Mouse (Mus musculus): Measurements from ENCODE around the gene BC017158.
A peak's percentile ranks its signal among the peaks of the same experiment; 100 is the strongest.

The BC017158 gene

DNA sequence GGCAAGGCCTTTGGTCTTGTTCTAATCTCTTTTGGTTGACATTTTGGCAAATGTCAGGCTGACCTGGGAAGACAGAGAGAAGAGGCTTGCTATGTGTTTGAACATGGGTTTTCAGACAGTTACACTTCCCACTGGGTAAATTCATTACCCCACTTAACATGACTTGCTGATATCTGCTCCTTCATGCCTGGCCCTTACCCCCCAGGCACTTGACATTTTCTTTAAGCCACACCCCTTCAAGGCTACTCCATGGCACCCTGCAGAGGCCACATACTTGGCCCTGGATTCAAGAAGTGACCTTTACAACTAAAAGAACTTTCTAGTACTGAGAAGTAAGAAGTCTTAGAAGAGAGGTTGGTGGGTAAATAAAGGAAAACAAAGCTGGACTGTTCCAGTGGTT, 9.9 kb upstream of the BC017158 start:
- DNase-seq: peak; percentile 71 to 79

DNA sequence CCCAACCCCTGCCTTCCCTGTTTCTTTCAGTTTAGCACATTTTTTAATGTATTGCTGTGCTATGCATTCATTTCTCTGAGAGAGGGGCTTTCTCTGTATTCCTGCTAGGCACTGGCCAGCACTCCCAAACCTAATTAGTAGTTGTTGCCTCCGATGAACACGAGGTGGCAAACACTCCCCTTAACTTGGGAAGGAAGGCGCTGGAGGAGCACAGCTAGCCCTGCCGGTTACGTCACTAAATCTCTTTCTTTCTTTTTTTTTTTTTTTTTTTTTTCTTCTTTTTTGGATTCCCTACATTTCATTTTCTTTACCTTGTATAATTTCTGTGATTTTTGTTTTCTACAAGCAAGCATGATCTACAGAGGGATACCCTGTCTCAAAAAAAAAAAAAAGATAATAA, 6.9 kb upstream of the BC017158 start:
- peak; percentile 65 to 73 for DNase-seq

DNA sequence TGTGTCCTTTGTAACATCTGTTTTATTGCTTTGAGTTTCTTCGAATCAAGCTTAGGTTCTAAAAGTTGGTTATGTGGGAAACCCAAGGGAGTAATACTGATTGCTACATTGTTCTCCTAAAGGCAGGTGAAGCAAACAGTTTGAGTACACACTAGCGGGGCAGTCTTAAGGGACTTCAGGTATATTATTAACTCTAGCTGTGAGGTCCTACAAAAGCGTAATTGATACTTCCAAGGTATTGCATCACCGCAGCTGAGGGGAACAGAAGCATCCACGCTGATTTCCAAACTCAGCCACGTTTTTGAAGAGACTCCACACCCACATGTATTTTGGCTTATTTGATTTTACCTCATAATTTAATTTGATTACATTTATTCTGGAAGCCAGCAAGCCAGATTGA, 6.2 kb upstream of the BC017158 start:
- DNase-seq: peak; percentile 54 to 73

DNA sequence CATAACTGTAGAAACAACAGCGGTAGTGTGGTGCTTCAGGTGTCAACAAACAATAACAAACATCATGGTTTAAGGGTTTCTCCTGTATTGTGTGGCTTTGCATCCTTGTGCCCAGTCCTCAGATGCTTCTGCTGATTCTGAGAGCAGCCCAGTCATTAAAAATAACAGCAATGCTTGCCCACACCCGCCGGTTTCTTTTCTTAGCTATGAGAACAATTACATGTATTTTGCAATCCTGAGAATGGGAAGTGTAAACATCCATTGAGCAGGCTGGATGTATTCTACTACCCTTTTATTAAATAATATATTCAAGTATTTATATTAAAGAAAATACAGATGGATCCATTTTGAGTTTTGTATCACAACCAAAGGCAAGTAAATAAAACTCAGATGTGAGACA, 4.2 kb upstream of the BC017158 start:
- peak in 1 of 2 experiments; percentile 21 for DNase-seq

DNA sequence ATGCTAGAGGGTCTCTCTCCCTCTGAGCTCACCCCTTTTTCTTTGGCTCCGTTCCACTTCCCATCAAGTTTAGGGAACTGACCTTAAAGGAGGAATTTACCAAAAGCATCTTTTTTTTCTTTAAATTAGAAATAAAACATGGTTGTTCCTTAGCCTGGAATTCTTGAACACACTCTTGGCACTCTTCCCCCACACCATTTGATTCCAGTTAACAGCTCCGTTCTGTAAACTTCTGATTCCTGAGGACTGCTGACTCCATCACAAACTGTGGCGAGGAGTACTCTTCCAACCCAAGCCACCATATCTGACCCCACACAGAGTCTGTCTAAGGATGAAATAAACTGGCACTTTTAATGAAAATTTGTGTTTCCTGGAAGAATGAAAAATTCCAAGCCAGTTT, 3.0 kb upstream of the BC017158 start:
- no peak for DNase-seq

DNA sequence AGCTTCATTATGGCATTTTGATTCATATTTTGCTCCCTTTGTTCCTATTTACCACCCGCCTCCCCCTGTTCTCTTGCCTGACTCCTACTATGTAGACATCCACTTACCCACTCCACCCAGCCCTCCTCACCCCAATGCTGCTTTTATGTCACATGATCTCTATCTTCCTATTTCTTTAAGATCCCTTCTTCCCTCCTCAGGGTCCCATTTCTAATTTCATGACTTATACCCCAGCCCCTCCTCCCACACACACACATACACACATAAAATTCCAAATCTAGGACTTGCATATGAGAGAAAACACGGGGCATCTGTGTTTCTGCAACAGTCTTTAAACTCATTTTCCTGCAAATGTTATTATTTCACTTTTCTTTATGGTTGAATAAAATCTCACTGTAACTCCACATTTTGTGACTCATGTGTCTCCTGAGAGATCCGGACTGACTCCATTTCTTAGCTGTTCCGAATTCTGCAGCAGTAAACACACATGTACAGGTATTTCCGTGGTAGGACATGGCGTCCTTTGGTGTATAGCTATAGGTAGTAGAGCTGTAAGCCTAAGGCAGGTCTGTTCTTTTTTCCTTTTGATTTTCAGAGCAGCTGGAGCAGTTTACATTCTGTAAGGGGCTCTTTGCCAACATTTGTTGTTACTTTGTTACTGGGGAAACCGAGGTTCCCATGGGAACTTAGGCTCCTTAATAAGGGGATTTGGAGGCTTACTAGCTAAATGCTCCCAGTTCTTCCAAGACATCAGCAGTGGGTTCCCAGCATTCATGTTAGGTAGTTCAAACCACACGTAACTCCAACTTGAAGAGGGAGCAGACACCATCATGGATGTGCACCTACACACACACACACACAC, 742 bp upstream of the BC017158 start:
- DNase-seq: no peak

DNA sequence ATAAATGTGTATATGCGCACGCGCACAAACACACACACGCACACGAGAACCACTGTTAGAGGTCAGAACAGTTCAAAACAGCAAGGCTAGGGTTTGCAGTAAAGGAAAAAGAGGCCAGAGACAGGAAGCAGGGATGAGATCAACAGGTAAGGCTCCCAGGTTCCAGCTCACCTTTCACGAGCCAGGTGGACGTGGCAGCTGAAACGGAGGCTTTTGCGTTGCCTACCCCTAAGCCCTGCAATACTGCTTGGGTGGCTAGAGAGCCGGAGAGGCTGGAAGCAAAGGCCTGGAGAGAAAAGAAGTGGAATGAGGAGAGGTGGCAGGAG, 716 bp downstream of the BC017158 start:
- DNase-seq: no peak

DNA sequence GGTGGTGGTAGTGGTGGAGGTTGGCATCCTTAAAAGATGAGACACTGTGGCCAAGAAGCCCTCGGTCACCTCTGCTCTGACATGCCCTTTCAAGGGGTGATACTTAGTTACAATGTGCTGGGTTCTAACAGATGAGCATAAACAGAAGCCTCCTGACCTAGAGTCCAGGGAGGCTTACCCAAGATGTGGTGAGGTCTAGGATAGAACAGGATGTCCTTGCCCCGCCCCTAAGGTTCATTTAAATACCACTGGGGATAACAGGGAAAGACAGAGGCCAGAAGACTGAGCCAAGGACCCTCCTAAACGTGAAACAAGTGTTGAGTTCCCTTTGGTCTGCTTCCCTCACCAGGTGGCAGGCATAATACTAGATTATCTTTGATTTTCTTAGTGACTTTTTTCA, 1.5 kb downstream of the BC017158 start:
- no peak for DNase-seq

DNA sequence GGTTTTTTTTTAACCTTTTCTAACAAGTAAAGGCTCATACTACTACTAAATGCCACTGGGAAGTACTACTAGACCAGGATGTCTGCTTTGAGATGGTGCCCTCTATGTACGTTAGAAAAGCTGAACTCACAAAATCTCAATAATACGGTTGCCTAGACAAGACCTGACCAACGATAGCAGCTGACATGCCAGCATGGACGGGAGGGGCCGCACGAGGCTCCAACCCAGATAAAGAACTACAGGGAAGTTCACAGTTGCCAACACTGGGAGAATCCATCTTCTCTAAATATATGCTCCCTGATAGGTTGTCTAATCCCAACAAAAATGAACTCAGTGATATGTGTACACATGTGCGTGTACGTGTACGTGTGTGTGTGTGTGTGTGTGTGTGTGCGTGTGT, 3.2 kb downstream of the BC017158 start:
- DNase-seq: no peak

DNA sequence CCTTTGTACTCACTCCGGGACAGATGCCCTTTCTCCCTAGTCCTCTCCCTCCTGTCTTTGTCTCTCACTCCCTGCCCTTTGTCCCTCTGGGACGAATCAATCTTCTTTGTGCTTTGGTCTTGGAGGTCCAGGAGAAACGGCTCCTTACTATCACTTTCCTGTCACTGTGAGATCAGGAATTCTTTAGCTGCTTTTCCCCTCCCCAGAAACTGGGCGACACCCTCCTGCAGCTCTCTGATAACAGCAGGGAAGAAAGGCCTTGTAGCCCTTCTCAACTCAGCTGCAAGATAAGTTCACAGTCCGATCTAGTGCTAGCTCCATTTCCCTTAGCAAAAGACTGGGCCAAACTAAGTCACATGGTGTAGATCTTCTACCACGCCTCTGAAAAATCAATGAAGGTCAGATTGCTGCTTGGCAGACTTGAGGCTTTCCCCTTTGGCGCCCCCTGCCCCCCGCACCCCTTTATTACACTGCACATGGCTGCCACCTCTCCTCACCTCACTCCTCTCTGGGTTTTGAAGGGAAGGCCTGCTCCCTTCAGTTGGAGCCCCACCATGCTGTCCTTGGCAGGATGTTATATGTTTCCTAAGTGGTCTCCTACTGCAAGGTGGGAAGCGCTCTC, 8.9 kb downstream of the BC017158 start:
- DNase-seq: no peak

DNA sequence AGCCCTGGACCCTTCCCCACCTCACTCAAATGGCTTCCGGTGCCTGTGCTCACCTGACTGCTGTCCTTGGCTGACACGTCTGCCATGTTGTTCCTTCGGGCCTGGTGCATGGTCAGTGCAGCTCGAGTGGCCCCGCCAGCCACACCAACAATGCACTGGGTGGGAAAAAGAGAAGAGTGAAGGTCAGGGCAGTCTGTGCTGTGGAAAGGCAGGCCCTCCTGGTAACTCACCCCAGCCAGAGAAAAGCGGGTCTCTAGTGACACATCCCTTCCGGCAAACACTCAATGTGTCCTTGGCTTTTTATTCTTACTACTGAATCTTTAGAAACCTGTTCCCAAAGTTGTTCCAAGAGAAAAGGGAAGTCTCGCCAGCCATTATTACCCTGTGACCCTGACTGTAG, 12.9 kb downstream of the BC017158 start:
- DNase-seq: no peak

DNA sequence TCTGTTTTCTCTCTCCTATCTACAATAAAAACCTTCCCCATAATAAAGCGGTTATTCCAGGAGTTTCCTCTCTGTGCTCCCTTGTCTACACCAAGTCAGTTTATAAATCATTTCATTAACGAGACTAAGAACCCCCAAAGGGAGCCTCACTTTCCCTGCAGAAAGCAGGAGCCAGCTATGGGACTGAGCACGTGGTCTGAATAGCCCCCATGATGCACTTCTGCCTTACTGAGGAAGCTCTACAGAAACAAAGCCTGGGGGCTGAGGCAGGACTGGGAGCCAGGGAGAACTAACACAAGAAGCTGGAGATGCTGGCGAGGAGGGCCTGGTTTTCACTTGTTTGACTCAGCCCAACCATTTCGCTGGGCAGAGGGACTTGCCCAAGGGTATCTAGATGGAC, 13.9 kb downstream of the BC017158 start:
- no peak for DNase-seq

DNA sequence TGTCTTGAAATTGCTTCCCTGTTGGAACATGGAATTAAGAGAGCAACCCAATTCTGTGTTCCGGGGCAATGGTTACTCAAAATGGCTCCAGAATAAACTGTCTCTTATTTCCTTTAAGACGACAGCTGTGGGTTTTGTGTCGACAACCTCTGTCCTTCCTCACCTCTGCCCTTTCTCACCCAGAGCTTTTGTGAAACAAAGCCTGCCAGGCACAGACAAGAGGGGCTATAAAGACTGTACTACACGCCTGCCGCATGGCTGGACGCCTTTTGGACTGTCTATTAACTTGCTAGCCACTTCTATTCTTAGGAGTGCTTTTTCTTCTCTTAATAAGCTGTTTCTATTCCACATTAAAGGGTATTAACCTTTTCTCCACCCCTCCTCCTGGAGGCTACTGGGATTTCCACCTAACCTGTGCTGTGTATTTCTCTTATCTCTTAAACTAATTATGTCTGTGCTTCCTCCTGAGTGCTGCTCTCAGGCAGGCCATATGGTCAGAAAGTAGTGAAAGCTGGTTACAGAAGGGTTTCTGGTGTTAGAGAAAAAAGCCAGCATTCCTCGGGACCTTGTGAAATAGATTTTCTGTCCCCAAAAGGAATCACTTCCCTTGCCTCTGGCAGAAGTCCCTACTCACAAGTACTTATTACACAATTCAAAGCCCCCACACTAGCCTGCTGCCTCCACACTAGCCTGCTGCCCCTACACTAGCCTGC, 15.3 kb downstream of the BC017158 start:
- no peak for DNase-seq

DNA sequence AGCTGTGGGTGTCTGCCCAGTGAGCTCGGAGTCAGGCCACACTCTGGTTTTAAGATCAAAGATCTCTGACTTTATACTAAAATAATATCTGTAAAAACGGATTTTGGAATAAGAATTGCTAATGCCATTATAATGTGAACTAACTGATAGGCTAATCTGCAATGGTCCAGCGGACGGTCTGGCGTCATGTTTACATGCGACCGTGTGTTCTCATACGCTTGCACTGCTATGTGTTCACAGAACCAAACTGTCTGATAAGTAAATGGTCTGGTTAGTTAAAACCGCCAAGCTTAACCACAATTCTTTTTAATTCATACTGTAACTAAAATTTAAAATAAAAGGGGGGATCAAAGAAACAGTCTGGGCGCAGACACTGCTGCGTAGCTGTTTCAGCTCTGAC, 16.2 kb downstream of the BC017158 start:
- no peak for DNase-seq

DNA sequence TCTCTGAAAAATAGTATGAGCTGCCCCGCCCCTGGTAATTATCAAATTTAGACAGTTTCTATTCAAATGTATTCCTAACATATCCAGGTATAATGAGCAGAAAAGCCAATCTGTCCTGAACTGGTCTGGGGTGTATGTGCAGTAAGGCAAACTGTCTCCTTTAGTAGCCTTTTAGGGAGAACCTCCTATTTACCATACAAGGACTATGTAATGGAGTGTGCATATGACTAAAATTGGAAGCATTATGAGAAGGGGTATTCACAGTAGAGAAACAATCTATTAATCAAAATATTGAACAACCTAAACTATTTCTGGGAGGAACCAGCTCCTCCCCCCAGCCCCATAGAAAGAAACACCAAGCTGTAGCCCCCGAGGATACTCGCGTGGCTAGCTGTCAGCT, 18.2 kb downstream of the BC017158 start:
- DNase-seq: no peak

DNA sequence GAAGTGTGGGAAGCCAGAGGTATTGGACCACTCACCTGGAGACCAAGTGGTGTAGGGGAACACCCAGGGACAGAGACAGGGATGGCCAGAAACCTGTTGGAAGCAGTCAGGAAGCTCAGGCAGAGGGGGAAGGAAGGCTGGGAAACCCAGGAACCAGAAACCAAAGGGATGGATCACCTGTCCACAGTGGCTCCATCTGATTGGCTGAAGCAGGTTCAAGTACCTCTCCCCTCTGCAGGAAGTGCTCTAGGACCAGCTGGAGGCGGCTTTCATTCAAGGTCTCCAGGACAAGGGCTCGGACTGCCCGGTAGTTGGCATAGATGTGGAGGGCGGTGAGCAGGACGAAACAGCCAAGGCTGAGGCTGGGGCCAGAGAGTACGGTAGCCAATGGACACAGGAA, 21.9 kb downstream of the BC017158 start:
- DNase-seq: no peak

DNA sequence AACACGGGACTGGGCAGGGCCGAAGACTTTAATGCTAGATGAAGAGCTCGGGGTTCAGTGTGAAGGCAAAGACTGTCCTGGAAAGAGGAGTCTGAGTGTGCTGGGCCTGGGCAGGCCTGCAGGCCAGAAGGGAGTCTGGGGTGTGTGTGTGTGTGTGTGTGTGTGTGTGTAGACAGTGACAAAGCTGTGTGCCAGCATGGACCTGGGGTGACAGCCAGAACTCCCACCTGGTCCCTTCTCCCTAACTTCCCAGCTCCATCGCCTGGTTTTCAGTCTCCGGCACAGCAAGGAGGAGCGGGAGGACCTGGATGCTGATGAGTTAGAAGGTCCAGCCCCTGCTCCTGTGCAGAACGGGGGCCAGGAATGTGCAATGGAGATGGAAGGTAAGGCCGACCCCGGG, 26.5 kb downstream of the BC017158 start:
- DNase-seq: no peak

DNA sequence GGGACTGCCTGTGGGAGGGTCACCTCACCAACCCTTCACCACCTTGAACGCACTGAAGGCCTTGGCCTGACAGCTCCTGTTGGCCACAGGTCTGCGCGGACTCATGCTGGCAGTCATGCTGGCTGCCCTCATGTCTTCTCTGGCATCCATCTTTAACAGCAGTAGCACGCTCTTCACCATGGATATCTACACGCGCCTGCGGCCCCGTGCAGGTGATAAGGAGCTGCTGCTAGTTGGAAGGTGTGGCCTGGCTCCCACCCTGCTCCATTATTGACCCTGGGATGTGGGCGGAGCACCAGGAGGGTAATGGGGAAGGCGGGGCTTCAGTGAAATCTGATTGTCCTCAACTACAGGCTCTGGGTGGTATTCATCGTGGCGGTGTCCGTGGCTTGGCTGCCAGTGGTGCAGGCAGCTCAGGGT, 27.5 kb downstream of the BC017158 start:
- no peak for DNase-seq

DNA sequence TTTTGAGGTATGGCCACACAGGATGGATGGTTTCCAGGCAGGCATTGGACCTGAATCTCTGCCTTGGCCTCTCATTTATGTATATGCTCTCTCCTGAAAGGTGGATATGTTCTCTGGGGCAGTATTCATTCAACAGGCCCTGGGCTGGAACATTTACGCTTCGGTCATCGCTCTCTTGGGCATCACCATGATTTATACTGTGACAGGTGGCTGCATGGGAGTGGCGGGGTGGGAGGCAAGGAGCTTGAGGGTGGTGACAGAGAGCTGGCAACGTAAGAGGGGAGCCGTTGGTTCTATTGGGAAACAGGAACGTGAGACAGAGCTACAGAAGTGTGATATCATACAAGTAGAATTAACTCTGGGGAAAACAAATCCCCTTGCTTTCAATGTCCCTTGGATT, 30.2 kb downstream of the BC017158 start:
- DNase-seq: no peak

DNA sequence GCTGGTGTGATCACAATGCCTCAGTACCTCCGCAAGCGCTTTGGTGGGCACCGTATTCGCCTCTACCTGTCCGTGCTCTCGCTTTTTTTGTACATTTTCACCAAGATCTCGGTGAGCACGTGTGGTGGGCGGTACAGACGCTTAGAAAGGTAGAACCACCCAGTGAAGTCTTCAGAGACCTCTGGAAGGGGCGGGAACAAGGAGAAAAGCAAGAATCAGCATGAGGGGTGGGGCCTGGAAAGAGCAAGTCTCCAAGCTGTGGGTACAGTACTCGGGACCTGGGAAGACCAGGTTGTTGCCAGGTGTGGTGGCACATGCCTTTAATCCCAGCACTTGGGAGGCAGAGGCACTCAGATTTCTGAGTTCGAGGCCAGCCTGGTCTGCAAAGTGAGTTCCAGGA, 30.6 kb downstream of the BC017158 start:
- no peak for DNase-seq

DNA sequence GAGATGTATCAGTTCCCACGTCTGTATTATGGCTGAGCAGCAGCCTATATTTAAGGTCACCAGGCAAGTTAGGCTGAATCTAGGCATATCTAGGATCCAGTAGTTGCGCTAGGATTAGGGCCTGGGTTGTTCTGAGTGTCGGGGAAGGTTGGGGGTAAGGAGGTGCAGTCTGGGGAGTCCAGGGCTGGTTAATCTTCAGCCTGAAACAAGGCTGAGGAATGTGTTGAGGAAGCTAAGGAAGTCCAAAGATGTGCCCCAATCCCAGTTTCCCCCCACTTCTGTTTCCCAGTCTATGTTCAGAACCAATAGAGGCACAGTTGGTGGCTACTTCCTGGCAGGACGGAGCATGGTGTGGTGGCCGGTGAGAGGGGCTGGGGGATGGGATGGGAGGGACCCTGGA, 31.9 kb downstream of the BC017158 start:
- no peak for DNase-seq

DNA sequence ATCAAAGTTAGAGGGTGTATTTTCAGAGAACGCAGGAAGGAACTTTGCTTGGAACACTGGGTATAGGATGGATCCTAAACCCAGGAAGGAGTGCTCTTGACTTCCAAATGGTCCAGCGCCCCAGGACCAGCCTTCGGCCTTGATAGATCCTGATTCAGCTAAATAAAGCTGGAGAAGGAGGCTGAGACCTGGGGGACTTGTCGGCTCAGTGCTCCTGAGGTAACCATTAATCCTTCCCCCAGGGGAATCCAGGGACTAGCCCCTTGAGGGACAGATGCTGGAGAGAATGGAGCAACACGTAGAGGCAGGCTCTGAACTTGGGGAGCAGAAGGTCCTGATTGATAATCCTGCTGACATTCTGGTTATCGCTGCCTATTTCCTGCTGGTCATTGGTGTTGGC, 32.6 kb downstream of the BC017158 start, which contains the start of gene Slc5a2:
Gene Slc5a2 (plus strand): TSS at position 247 of the 400 bp plus-strand sequence.
- no peak for DNase-seq

DNA sequence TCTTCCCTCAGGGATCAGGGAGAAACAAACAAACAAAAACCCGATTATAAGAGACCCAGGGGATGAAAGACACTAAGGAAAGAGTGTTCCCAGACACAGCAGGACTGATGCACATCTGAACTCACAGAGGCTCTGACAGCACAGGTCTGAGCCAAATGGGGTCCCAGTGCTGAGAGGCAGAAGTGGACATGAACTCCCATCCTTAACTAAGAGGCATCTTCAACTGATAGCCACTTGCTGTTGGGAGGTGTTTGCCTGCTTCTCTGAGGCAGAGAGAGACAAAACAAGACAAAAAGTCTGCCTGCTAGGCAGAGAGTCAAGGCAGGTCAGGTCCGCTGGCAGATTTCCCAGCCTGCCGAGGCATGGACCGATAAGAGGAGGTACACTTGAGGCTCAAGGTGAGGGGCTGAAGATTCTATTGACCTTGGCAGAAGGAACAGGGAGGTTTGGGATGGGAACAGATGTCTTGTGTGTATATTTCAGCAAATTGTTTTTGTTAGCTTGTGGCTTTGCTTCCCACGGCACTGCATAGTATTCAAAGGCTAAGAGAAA, 41.1 kb downstream of the BC017158 start:
- peak in 1 of 2 experiments; percentile 45 for DNase-seq

DNA sequence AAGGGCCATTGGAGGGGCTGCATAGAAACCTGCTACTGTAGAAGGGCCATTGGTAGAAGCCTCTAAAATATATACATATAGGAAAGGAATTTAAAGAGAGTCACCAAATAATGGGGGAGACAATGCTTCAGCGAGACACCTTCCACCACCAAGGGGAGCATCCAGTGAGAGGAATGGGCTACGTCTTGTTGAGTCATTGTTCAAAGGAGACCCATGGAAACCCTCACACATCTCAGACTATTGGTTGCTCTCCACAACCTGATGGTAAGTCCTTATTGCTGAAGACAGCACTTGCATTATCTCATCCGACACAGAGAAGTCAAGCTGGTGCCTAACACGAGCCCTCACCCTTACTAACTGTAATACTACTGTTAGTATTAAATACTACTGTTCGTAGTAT, 42.2 kb downstream of the BC017158 start:
- no peak for DNase-seq
